Mouse (Mus musculus) thymus, postnatal 36 days (tissue): ENCODE results near the gene Ifit1bl1.
"Not testable (repeated sequence)": the region's sequence is repeated elsewhere in the genome, so short reads cannot be mapped to it uniquely, and the experiment has no call there.

Experiments used
- DNase-seq, 2 experiments: peaks; one replicate each; pipeline ENCODE4 v3.0.0; 2022; ENCODE audit warnings: mixed read lengths in 2 of 2

Ifit1bl1 gene

GRCm38 (mm10) chr19:34601888-34602287 is at the start of gene Ifit1bl1:
TSS of gene Ifit1bl1 (minus strand) at chr19:34601956.
- not testable (repeated sequence) for DNase-seq

- DNase-seq, result no peak
Measured at GRCm38 (mm10) chr19:34650997-34651396, 49.2 kb upstream of the Ifit1bl1 start.

- DNase-seq, result no peak
Measured at GRCm38 (mm10) chr19:34650276-34650675, 48.5 kb upstream of the Ifit1bl1 start.

- DNase-seq, result not testable (repeated sequence)
Measured at GRCm38 (mm10) chr19:34647630-34648029, 45.9 kb upstream of the Ifit1bl1 start.

GRCm38 (mm10) chr19:34642616-34643015 is 40.9 kb upstream of the Ifit1bl1 start:
- no peak for DNase-seq

GRCm38 (mm10) chr19:34640623-34641022 is 38.9 kb upstream of the Ifit1bl1 start, which contains the start of the genes Ifit1bl2 and Ifit1:
TSS of gene Ifit1bl2 (minus strand) at chr19:34640743.
TSS of gene Ifit1 (plus strand) at chr19:34640871.
- peak in 1 of 2 experiments; percentile 17 for DNase-seq

- peak; percentile 31 to 46 for DNase-seq
Measured at GRCm38 (mm10) chr19:34636933-34637557, 35.3 kb upstream of the Ifit1bl1 start.

GRCm38 (mm10) chr19:34633484-34633883 is 31.7 kb upstream of the Ifit1bl1 start:
- no peak for DNase-seq

GRCm38 (mm10) chr19:34631487-34631886 is 29.7 kb upstream of the Ifit1bl1 start:
- no peak for DNase-seq

GRCm38 (mm10) chr19:34627496-34627895 is 25.7 kb upstream of the Ifit1bl1 start:
- DNase-seq, result no peak

GRCm38 (mm10) chr19:34624663-34625062 is 22.9 kb upstream of the Ifit1bl1 start:
- no peak for DNase-seq

GRCm38 (mm10) chr19:34623781-34624180 is 22.0 kb upstream of the Ifit1bl1 start:
- no peak for DNase-seq

GRCm38 (mm10) chr19:34620871-34621270 is 19.1 kb upstream of the Ifit1bl1 start:
- no peak for DNase-seq

GRCm38 (mm10) chr19:34612243-34613001 is 10.7 kb upstream of the Ifit1bl1 start:
- not testable (repeated sequence) for DNase-seq

GRCm38 (mm10) chr19:34610118-34610517 is 8.4 kb upstream of the Ifit1bl1 start:
- not testable (repeated sequence) for DNase-seq

- not testable (repeated sequence) for DNase-seq
Measured at GRCm38 (mm10) chr19:34607237-34608051, 5.7 kb upstream of the Ifit1bl1 start, which contains the start of gene Ifit3b. TSS of gene Ifit3b (plus strand) at chr19:34607970.

- no peak for DNase-seq
Measured at GRCm38 (mm10) chr19:34605472-34605871, 3.7 kb upstream of the Ifit1bl1 start.

- DNase-seq, result not testable (repeated sequence)
Measured at GRCm38 (mm10) chr19:34599250-34599649, 2.5 kb downstream of the Ifit1bl1 start.

- no peak for DNase-seq
Measured at GRCm38 (mm10) chr19:34598341-34598740, 3.4 kb downstream of the Ifit1bl1 start.

GRCm38 (mm10) chr19:34596811-34597210 is 4.9 kb downstream of the Ifit1bl1 start:
- no peak for DNase-seq

- DNase-seq, result not testable (repeated sequence)
Measured at GRCm38 (mm10) chr19:34594523-34594922, 7.2 kb downstream of the Ifit1bl1 start.

GRCm38 (mm10) chr19:34593456-34593855 is 8.3 kb downstream of the Ifit1bl1 start:
- no peak for DNase-seq

- DNase-seq, result no peak
Measured at GRCm38 (mm10) chr19:34588959-34589358, 12.8 kb downstream of the Ifit1bl1 start.
